Mouse (Mus musculus) testis, adult 2 months (tissue): Measurements from ENCODE around the gene C2cd4c. TPM values are rescaled to one million over a fixed set of nuclear protein-coding genes. Genes with fewer than 3 reads are reported as not detected.

ENCODE experiments used
- H3K27ac ChIP-seq: fragments of 200-500 bp; 2 replicates; pipeline ENCODE4 v1.5.1; 2012; ENCODE audit warnings: low read depth, low read length; ENCODE audit not compliant: control insufficient read depth, insufficient read depth
- H3K27me3 ChIP-seq: fragments of 200-500 bp; 2 replicates; pipeline ENCODE4 v1.6.1; 2012; ENCODE audit warnings: mild to moderate bottlenecking, low read length, moderate library complexity; ENCODE audit not compliant: control insufficient read depth, insufficient read depth
- H3K36me3 ChIP-seq: fragments of 200-500 bp; 2 replicates; pipeline ENCODE4 v1.6.1; 2012; ENCODE audit warnings: mild to moderate bottlenecking, low read length; ENCODE audit not compliant: control insufficient read depth, insufficient read depth
- H3K4me1 ChIP-seq: fragments of 200-500 bp; 2 replicates; pipeline ENCODE4 v1.6.1; 2012; ENCODE audit warnings: low read length; ENCODE audit not compliant: control insufficient read depth, insufficient read depth
- H3K4me3 ChIP-seq: fragments of 200-500 bp; 2 replicates; pipeline ENCODE4 v1.5.1; 2012; ENCODE audit warnings: low read depth, mild to moderate bottlenecking, low read length, moderate library complexity, mixed read lengths; ENCODE audit not compliant: control insufficient read depth
- CTCF ChIP-seq: fragments of 200-500 bp; IDR thresholded peaks from 2 replicates; pipeline ENCODE4 v1.5.1; 2012; ENCODE audit warnings: low read depth, mild to moderate bottlenecking, inconsistent platforms, low read length, moderate library complexity; ENCODE audit not compliant: control insufficient read depth, insufficient read depth, insufficient replicate concordance
- POLR2A ChIP-seq: fragments of 200-500 bp; IDR thresholded peaks from 2 replicates; pipeline ENCODE4 v1.6.1; 2012; ENCODE audit warnings: low read depth, mild to moderate bottlenecking, inconsistent platforms, low read length, moderate library complexity; ENCODE audit not compliant: control insufficient read depth
- polyA plus RNA-seq: library from polyadenylated mRNA; depleted of rRNA; stranded (reverse); fragments of >200 nt; gene quantifications from 2 replicates; pipeline ENCODE4 v1.2.3, GENCODE M21; 2012

Gene C2cd4c
- polyA plus RNA-seq, 1 experiment = 1.5 TPM

DNA sequence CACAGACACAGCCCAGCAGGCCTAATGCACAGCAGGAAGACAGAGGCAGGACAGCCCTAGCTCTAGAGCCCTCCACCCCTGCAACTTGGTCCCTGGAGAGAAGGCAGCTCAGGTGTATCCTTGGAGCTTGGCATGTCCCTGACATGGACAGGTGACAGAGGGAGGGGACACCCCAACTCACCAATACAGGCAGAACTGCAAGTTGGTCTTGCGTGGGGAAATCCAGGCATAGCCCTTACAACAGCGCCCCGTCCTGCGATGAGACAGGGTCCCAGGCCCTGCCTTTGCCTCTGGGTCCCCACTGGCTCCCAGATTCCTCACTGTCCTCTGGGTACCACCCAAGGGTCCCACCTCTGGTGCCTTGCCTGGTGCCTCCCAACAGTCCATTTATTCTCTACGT is 28.1 kb downstream of the C2cd4c start:
- Histone ChIP-seq H3K27me3 (no peaks in the 10 kb centered on the region), H3K36me3 (no peaks in the 10 kb centered on the region), H3K4me1 (peaks cover 5% of the 10 kb centered on the region), H3K27ac (no peak overlapping the region), H3K4me3 (peak overlapping the region; percentile 43)
- TF ChIP-seq CTCF (no peak), POLR2A (no peak)

DNA sequence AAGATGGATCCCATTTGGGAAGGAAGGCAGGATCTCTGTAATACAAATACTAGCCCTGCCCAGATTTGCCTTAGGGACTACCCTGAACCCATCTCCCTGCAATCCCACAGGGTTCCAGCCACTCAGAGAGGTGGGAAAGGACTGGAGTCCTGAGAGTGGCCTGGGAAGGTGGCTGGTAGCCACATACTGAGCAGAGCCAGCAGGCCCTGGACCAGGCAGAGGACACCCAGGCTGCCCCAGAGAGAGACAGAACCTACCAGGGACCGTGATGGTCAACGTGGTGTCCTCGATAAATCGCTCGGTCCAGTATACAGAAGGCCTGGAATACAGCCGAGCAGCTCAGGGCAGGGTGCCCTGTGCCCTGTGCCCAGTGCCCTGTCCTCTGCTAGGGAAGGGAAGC is 28.7 kb downstream of the C2cd4c start:
- TF ChIP-seq POLR2A = no peak
- H3K4me1 ChIP-seq = peaks cover 5% of the 10 kb centered on the region

DNA sequence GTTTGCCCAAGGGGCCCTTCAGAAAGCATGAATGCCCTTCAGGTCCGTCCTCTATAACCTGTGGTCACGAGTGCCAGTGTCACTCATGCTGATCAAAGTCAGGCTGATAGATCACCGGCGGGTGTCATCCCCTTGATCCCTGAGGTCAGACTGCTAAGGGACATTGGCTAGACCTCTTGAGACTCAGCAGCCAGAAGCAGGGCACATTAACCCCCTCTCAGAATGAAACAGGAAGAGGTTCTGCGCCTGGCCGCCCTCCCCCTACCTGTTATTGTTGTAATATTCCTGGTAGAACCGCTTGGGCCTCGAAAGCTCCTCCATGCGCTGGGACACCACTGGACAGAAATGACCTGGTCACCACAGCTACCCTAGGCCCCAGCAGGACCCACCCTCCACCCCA is 29.4 kb downstream of the C2cd4c start:
- H3K27ac ChIP-seq = no peak overlapping the region
- no peaks in the 10 kb centered on the region for H3K36me3 ChIP-seq
- H3K27me3 ChIP-seq = no peaks in the 10 kb centered on the region
- no peak for TF ChIP-seq CTCF
- TF ChIP-seq POLR2A = no peak
- peaks cover 5% of the 10 kb centered on the region for H3K4me1 ChIP-seq
- peak overlapping the region; percentile 43 for H3K4me3 ChIP-seq

More for the DNA sequence above, 28.7 kb downstream of the C2cd4c start:
- Histone ChIP-seq H3K36me3 (no peaks in the 10 kb centered on the region), H3K27ac (no peak overlapping the region), H3K27me3 (no peaks in the 10 kb centered on the region), H3K4me3 (peak overlapping the region; percentile 43)

DNA sequence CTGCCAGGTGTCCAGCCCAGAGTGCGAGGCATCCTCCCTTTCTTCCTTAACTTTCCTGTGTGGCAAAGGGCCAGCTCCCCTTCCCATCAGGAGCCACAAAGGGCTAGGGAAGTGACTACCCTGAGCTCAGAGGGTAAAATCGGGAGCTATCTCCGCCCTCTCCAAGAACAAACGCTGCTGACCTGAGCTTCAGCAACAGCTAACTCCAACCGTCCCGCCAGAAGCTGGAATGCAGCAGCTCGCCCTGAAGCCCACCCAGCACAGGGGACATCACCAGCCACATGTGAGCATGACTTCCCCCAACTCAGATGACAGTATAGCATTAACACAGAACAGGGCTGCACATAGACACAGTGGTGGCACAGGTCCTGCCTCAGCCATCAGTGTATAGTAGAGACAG is 29.8 kb downstream of the C2cd4c start:
- no peak for TF ChIP-seq POLR2A
- TF ChIP-seq CTCF = no peak

DNA sequence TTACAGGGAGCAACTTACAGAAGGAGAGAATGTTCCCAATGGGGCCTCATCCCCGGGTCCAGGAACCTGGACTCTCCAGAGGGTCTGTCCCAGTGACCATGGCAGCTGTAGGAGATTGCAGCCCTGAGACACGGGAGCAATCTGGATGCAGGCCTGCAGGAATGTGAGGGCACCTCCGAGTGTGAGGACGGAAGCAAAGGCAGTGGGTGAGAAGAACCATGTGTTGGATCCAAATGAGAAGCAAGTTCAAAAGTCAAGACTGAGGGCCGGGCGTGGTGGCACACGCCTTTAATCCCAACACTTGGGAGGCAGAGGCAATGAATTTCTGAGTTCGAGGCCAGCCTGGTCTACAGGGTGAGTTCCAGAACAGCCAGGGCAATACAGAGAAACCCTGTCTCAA is 32.3 kb downstream of the C2cd4c start:
- no peaks in the 10 kb centered on the region for H3K36me3 ChIP-seq
- H3K4me1 ChIP-seq = no peaks in the 10 kb centered on the region; the same call in 1 of the 2 replicates
- H3K27me3 ChIP-seq = no peaks in the 10 kb centered on the region
- no peak overlapping the region for H3K27ac ChIP-seq
- H3K4me3 ChIP-seq = peak overlapping the region; percentile 36
- no peak for TF ChIP-seq POLR2A
- no peak for TF ChIP-seq CTCF

More for the DNA sequence above, 29.8 kb downstream of the C2cd4c start:
- Histone ChIP-seq H3K4me3 (peak overlapping the region; percentile 43), H3K27ac (no peak overlapping the region), H3K27me3 (no peaks in the 10 kb centered on the region), H3K4me1 (peaks cover 5% of the 10 kb centered on the region), H3K36me3 (no peaks in the 10 kb centered on the region)

DNA sequence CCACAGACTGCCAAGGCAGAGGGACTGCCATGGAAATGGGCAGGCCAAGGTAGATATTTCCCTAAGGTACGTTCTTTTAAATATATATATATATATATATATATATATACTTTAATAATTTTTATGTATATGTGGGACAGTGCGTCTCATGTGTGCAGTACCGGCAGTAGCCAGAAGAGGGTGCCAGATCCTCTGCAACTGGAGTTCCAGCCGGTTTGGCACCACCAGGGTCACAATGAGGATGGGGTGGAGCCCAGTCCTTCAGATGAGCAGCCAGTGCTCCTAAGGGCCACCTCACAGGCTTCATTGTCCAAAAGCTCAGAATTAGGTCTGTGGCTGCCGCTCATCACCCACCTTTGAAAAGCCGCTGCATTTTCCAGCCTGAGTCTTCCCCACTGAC is 33.0 kb downstream of the C2cd4c start:
- H3K27ac ChIP-seq = no peak overlapping the region
- peak overlapping the region; percentile 36 for H3K4me3 ChIP-seq
- H3K27me3 ChIP-seq = no peaks in the 10 kb centered on the region
- TF ChIP-seq POLR2A = peak; percentile 43; the same call in 1 of the 2 replicates
- peak; percentile 84; the same call in 1 of the 2 replicates for TF ChIP-seq CTCF
- no peaks in the 10 kb centered on the region; the same call in 1 of the 2 replicates for H3K4me1 ChIP-seq
- H3K36me3 ChIP-seq = no peaks in the 10 kb centered on the region

DNA sequence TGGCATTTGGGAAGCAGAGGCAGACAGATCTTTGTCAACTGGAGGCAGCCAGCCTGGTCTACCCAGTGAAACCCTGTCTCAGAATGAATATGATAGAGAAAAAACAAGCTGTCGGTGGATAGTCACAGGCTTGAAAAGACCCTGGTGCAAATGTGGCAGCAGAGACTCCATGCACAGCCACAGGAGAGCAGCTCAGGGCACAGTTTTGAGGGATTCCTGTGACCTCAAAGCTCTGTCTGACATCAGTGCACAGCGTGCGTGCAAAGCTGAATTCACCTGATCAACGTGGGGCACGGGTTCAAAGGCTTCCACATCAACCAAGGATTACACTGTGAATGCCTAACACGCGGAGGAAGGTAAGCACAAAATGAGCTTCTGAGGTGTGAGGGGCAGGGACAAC is 33.5 kb downstream of the C2cd4c start:
- Histone ChIP-seq H3K27ac (no peak overlapping the region), H3K4me1 (no peaks in the 10 kb centered on the region; the same call in 1 of the 2 replicates), H3K4me3 (no peak overlapping the region), H3K27me3 (no peaks in the 10 kb centered on the region), H3K36me3 (no peaks in the 10 kb centered on the region)
- TF ChIP-seq CTCF (no peak), POLR2A (no peak)

DNA sequence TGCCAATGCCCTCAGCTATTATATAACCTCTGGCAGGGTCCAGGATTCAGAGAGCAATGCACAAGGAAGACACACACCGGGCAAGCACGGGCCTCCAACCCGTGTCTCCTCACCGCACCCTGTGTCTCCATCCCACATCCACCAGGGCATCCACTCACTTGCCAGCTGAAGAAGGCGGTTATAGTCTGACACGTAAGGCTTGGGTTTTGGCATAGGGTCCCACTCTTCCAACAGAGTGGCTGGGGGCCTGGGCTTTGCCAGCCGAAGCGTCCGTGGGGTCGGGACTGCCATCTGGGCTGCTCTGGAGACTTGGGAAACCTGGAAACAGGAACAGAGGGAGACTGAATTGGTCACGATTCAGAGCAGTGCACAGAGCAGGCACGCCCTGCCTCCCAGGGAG is 34.0 kb downstream of the C2cd4c start:
- TF ChIP-seq CTCF (no peak), POLR2A (no peak)
- H3K4me1 ChIP-seq = no peaks in the 10 kb centered on the region; the same call in 1 of the 2 replicates
- no peaks in the 10 kb centered on the region for H3K36me3 ChIP-seq
- H3K4me3 ChIP-seq = no peak overlapping the region
- H3K27ac ChIP-seq = no peak overlapping the region
- H3K27me3 ChIP-seq = no peaks in the 10 kb centered on the region
